In the genomic region with DNA sequence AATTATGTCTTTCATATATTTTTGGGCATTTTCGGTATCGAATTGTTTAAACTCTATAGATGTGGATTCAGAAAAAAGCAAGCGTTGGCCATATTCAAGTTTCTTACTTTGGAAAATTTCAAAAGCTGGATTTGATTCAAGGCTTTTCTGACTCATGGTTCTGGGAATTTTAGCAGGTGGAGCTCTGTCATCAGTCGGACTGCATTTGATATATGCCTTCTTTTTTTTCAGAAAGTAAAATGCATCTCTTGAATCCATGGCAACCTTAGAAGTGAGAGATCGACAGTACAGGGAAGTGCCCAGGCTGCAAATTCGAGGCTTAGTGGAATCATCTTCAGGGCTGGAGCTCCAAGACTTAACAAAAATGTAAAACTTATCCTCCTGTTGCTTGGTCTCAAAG, we compare ENCODE assay signal across 28 mouse cellular contexts.
"Had no signal": no experiment of that assay in that cellular context is flagged by ENCODE, and none has a peak within 500 bp of the region (broad histone marks: within the 10 kb centered on the region; RNA-seq: fewer than 3 reads in every experiment).

No protein-coding gene starts in this region.

- H3K9ac ChIP-seq: heart, embryonic 12.5 days; hindbrain, embryonic 12.5 days; hindbrain, embryonic 14.5 days; intestine, embryonic 15.5 days; kidney, embryonic 15.5 days; limb, embryonic 13.5 days; limb, embryonic 15.5 days; liver, embryonic 12.5 days; liver, embryonic 14.5 days had no signal

- H3K9me3 ChIP-seq: heart, embryonic 10.5 days; hindbrain, embryonic 10.5 days; hindbrain, embryonic 12.5 days; intestine, embryonic 15.5 days; kidney, embryonic 15.5 days; limb, embryonic 15.5 days; liver, embryonic 12.5 days had no signal

- H3K4me2 ChIP-seq: heart, embryonic 12.5 days; hindbrain, embryonic 12.5 days; hindbrain, embryonic 14.5 days; intestine, embryonic 15.5 days; kidney, embryonic 15.5 days; limb, embryonic 13.5 days; limb, embryonic 15.5 days; liver, embryonic 12.5 days had no signal

- ATAC-seq: hindbrain, embryonic 16.5 days; inflammation-experienced regulatory T-cells, adult 6 months; intestine, embryonic 15.5 days; liver, embryonic 12.5 days had no signal

- DNase-seq: gastrocnemius, adult 2 months; gastrocnemius, postnatal 10 days; gastrocnemius, postnatal 25 days; heart, adult 18-20 months; heart, postnatal 10 days; heart, postnatal 4 days; kidney, adult 11 months; kidney, adult 2 months; kidney, adult 9 months; kidney, postnatal 14 days; kidney, postnatal 36 days; layer of hippocampus, adult 9-11 months; layer of hippocampus, postnatal 36 days; left cerebral cortex, postnatal 4 days had no signal

- H3K36me3 ChIP-seq: hindbrain, embryonic 12.5 days had no signal

- H3K27me3 ChIP-seq: heart, embryonic 12.5 days; intestine, embryonic 15.5 days; kidney, embryonic 15.5 days; limb, embryonic 13.5 days; limb, embryonic 15.5 days; liver, embryonic 12.5 days had no signal

- H3K27ac ChIP-seq: gastrocnemius, adult 2 months; heart, embryonic 10.5 days; hindbrain, embryonic 10.5 days; hindbrain, embryonic 12.5 days; hindbrain, embryonic 14.5 days; intestine, embryonic 15.5 days; kidney, embryonic 15.5 days; kidney, postnatal 0 days; limb, embryonic 13.5 days; limb, embryonic 15.5 days; liver, embryonic 12.5 days; liver, embryonic 14.5 days had no signal

- H3K4me3 ChIP-seq: gastrocnemius, adult 2 months; heart, embryonic 10.5 days; heart, embryonic 12.5 days; hindbrain, embryonic 10.5 days; hindbrain, embryonic 12.5 days; intestine, embryonic 15.5 days; kidney, embryonic 15.5 days; limb, embryonic 13.5 days; limb, embryonic 15.5 days; liver, embryonic 12.5 days had no signal
